Mouse (Mus musculus) liver, adult 2 months (tissue): Measurements from ENCODE around the gene Lct.

Source experiments
- CTCF ChIP-seq: fragments of 200-500 bp; IDR thresholded peaks from 2 replicates; pipeline ENCODE4 v1.5.1; 2011; ENCODE audit warnings: low read depth, low read length, control low read depth
- POLR2A ChIP-seq: fragments of 200-500 bp; IDR thresholded peaks from 2 replicates; pipeline ENCODE4 v1.6.1; 2011; ENCODE audit warnings: low read length, control low read depth; ENCODE audit not compliant: insufficient read depth; ENCODE audit errors: extremely low read depth

DNA sequence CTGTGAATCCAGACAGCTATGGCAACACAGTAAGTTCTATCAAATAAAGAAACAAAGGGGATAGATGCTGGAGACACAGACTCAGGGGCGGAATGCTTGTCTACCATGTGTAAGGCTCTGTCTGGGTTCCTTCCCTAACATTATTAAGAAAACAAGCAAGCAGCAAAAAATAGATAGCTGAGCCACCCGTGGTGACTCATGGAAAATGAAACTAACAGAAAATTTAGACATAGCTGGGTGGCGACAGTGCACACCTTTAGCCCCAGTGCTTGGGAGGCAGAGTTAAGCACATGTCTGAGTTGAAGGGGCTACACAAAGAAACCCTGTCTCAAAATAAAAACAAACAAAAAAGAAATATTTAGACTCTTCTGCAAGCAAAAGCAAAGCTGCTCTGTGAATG lies 29.3 kb upstream of the Lct start:
- TF ChIP-seq CTCF (no peak), POLR2A (no peak)
